Comparison of ENCODE assay signal across 10 mouse cellular contexts in the genomic region with DNA sequence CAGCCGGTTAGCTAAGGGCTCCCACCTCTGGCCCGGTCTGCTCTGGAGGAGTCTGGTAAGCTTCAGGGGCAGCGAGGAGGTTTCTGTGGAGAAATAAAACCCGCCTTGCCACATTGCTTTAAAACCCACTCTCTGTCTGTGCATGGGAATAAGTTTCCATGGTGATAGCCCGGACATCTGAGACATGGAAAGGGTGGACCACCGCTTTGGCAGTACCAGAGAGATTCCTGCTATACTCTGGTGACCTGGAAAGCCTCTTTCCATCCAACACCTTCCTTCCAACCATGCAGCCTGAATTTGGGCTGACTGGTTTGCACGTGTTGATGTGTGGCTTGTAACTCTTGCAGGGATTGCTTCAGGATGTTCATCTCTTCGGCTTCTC. TPM values are rescaled to one million over a fixed set of nuclear protein-coding genes. Genes with fewer than 3 reads are reported as not detected.
DNase-seq lines count a peak whose midpoint lies in the region; ATAC-seq lines count a peak whose summit lies in the region.
"Had no signal": no experiment of that assay in that cellular context is flagged by ENCODE, and none has a peak within 500 bp of the region (broad histone marks: within the 10 kb centered on the region; RNA-seq: fewer than 3 reads in every experiment).

No protein-coding gene starts in this region.

- H3K9ac ChIP-seq in heart, embryonic 16.5 days (ENCODE audit: low read length), result no peak overlapping the region
- H3K9ac ChIP-seq in embryonic facial prominence, embryonic 11.5 days (replicated peaks; ENCODE audit: low read length), result peak overlapping the region; percentile 18; the same call in 1 of the 2 replicates
- H3K9ac ChIP-seq in forebrain, embryonic 13.5 days, result 0 out of 2 replicates have a peak overlapping the region, but pooled peaks have one; percentile 26
- no peak overlapping the region for H3K9ac ChIP-seq in limb, embryonic 15.5 days

- no peaks in the 10 kb centered on the region for H3K36me3 ChIP-seq in heart, embryonic 16.5 days (ENCODE audit: control insufficient read depth, insufficient read depth)
- no peaks in the 10 kb centered on the region for H3K36me3 ChIP-seq in embryonic facial prominence, embryonic 11.5 days (replicated peaks; ENCODE audit: control insufficient read depth, insufficient read depth, low read depth, low read length)
- no peaks in the 10 kb centered on the region for H3K36me3 ChIP-seq in forebrain, embryonic 13.5 days (ENCODE audit: poor library complexity, severe bottlenecking)
- peaks cover 5% of the 10 kb centered on the region; the same call in 1 of the 2 replicates for H3K36me3 ChIP-seq in limb, embryonic 15.5 days

- no peak for DNase-seq in heart, adult 18-20 months
- DNase-seq in embryonic facial prominence, embryonic 11.5 days (ENCODE audit: low spot score), result no peak
- DNase-seq in thymus, postnatal 14 days, result no peak
- DNase-seq in layer of hippocampus, postnatal 14 days (ENCODE audit: low spot score in 2 of 2), result no peak
- no peak for DNase-seq in thymus, postnatal 25 days

- peak overlapping the region; percentile 66 for H3K27ac ChIP-seq in heart, embryonic 16.5 days (ENCODE audit: low read length)
- peak overlapping the region; percentile 65 for H3K27ac ChIP-seq in embryonic facial prominence, embryonic 11.5 days (replicated peaks; ENCODE audit: low read depth, low read length)
- no peak overlapping the region for H3K27ac ChIP-seq in forebrain, embryonic 13.5 days
- peak overlapping the region; percentile 75 for H3K27ac ChIP-seq in limb, embryonic 15.5 days

- H3K4me3 ChIP-seq in heart, embryonic 16.5 days (ENCODE audit: low read length), result no peak overlapping the region
- no peak overlapping the region for H3K4me3 ChIP-seq in embryonic facial prominence, embryonic 11.5 days (ENCODE audit: low read depth, low read length)
- no peak overlapping the region for H3K4me3 ChIP-seq in forebrain, embryonic 13.5 days
- H3K4me3 ChIP-seq in limb, embryonic 15.5 days, result no peak overlapping the region

- H3K27me3 ChIP-seq in heart, embryonic 16.5 days (ENCODE audit: control insufficient read depth, insufficient read depth, low read length), result no peaks in the 10 kb centered on the region
- no peaks in the 10 kb centered on the region for H3K27me3 ChIP-seq in embryonic facial prominence, embryonic 11.5 days (ENCODE audit: control insufficient read depth, insufficient read depth, low read length)
- H3K27me3 ChIP-seq in forebrain, embryonic 13.5 days, result no peaks in the 10 kb centered on the region
- no peaks in the 10 kb centered on the region for H3K27me3 ChIP-seq in limb, embryonic 15.5 days
- H3K27me3 ChIP-seq: CH12.LX had no signal

- H3K4me2 ChIP-seq in heart, embryonic 16.5 days (ENCODE audit: low read depth, low read length), result no peak overlapping the region
- H3K4me2 ChIP-seq in embryonic facial prominence, embryonic 11.5 days (ENCODE audit: low read depth, low read length), result no peak overlapping the region; the same call in 1 of the 2 replicates
- H3K4me2 ChIP-seq in forebrain, embryonic 13.5 days, result no peak overlapping the region
- peak overlapping the region; percentile 6; the same call in 1 of the 2 replicates for H3K4me2 ChIP-seq in limb, embryonic 15.5 days

- ATAC-seq in heart, embryonic 16.5 days (replicated peaks; ENCODE audit: extremely low read depth, insufficient read depth, low FRiP score), result no peak
- ATAC-seq in embryonic facial prominence, embryonic 11.5 days (replicated peaks; ENCODE audit: insufficient number of reproducible peaks, low FRiP score, low TSS enrichment, low read depth), result no peak; the same call in 1 of the 2 replicates
- no peak for ATAC-seq in forebrain, embryonic 13.5 days
- ATAC-seq in limb, embryonic 15.5 days (ENCODE audit: insufficient number of reproducible peaks, low FRiP score, low TSS enrichment, low read depth), result no peak

- peaks cover 32% of the 10 kb centered on the region for H3K4me1 ChIP-seq in heart, embryonic 16.5 days (ENCODE audit: control insufficient read depth, insufficient read depth, low read length)
- H3K4me1 ChIP-seq in embryonic facial prominence, embryonic 11.5 days (ENCODE audit: control insufficient read depth, insufficient read depth, low read length), result peaks cover 11% of the 10 kb centered on the region
- peaks cover 32% of the 10 kb centered on the region for H3K4me1 ChIP-seq in forebrain, embryonic 13.5 days
- H3K4me1 ChIP-seq in limb, embryonic 15.5 days, result peaks cover 57% of the 10 kb centered on the region

- 35% methylated on average over 8 of the region's 8 CpGs for WGBS in heart, embryonic 16.5 days
- WGBS in embryonic facial prominence, embryonic 11.5 days, result 22% methylated on average over 8 of the region's 8 CpGs
- WGBS in forebrain, embryonic 13.5 days, result 57% methylated on average over 8 of the region's 8 CpGs
- 27% methylated on average over 8 of the region's 8 CpGs for WGBS in limb, embryonic 15.5 days

- H3K9me3 ChIP-seq in heart, embryonic 16.5 days (replicated peaks; ENCODE audit: control insufficient read depth, low read length), result no peaks in the 10 kb centered on the region
- H3K9me3 ChIP-seq in embryonic facial prominence, embryonic 11.5 days (replicated peaks; ENCODE audit: control insufficient read depth, low read length), result no peaks in the 10 kb centered on the region
- no peaks in the 10 kb centered on the region for H3K9me3 ChIP-seq in forebrain, embryonic 13.5 days (replicated peaks)
- no peaks in the 10 kb centered on the region for H3K9me3 ChIP-seq in limb, embryonic 15.5 days

RNA-seq across cellular contexts. Expression of a gene that starts 21.2 kb away (rescaled TPM):
- 6.4 and 9.9 TPM in 2 replicates for polyA plus RNA-seq in heart, embryonic 16.5 days (2015; fragmentation: Nextera tagmentation; extraction: Ambion mirVana)
- 10 to 100 TPM; 10.8 to 11.7 TPM for total RNA-seq in heart, adult 18-20 months (2021)
- polyA plus RNA-seq in embryonic facial prominence, embryonic 11.5 days (2014; fragmentation: Nextera tagmentation; extraction: Ambion mirVana), result 9.5 and 10.2 TPM in 2 replicates
- 4.5 and 6.3 TPM in 2 replicates for polyA plus RNA-seq in forebrain, embryonic 13.5 days (2015; fragmentation: Nextera tagmentation; extraction: Ambion mirVana)
- 31.0 and 33.6 TPM in 2 replicates for polyA plus RNA-seq in limb, embryonic 15.5 days (2015; fragmentation: Nextera tagmentation; extraction: Ambion mirVana)
- 1 to 10 TPM; 5.1 to 7.6 TPM for total RNA-seq in layer of hippocampus, postnatal 14 days (2021)
- total RNA-seq: granulocyte monocyte progenitor cell, adult 5-6 weeks had no signal

Comparison
In these comparisons a context has a peak if more than half of its experiments do, and no peak if none do; other contexts are left out.
1. H3K9ac ChIP-seq: peak in embryonic facial prominence, embryonic 11.5 days (single experiment) and forebrain, embryonic 13.5 days (single experiment); none in heart, embryonic 16.5 days (single experiment) and limb, embryonic 15.5 days (single experiment).